Mouse (Mus musculus) heart, embryonic 14.5 days (tissue): ENCODE measurements at regions not wholly inside any gene's neighbourhood (a gene's known extent, or its start where the extent isn't known, plus 50 kb on each side); places are given as distances from the start of the nearest gene placed in this dataset.

ENCODE experiments used
- ATAC-seq: fragments of 200-750 bp; cut with Nextera tagmentation; 2 replicates; pipeline ENCODE4 v1.8.0; 2017; ENCODE audit warnings: low read depth, moderate TSS enrichment; ENCODE audit not compliant: insufficient number of reproducible peaks, insufficient read depth, low FRiP score
- H3K27ac ChIP-seq, 2 experiments: fragments of 200-500 bp in 1 of 2; fragments of 300-500 bp in 1 of 2; sonication (generic) in 1 of 2; replicated peaks in 1 of 2; 2 replicates each; pipeline ENCODE4 v1.5.1; 2012 to 2014; ENCODE audit warnings: low read depth in 2 of 2, low read length in 2 of 2, control low read depth in 1 of 2, mild to moderate bottlenecking in 1 of 2, mixed read lengths in 1 of 2; ENCODE audit not compliant: control insufficient read depth in 1 of 2, insufficient read depth in 1 of 2
- H3K27me3 ChIP-seq: fragments of 300-500 bp; sonication (generic); 2 replicates; pipeline ENCODE4 v1.6.1; 2014; ENCODE audit warnings: mild to moderate bottlenecking, low read length, control low read depth; ENCODE audit not compliant: control insufficient read depth, insufficient read depth
- H3K36me3 ChIP-seq: fragments of 300-500 bp; sonication (generic); 2 replicates; pipeline ENCODE4 v1.6.1; 2014; ENCODE audit warnings: mild to moderate bottlenecking, control low read depth, low read length, mixed read lengths; ENCODE audit not compliant: control insufficient read depth, insufficient read depth
- H3K4me1 ChIP-seq, 2 experiments: fragments of 200-500 bp in 1 of 2; fragments of 300-500 bp in 1 of 2; sonication (generic) in 1 of 2; 2 replicates each; pipeline ENCODE4 v1.6.1; 2012 to 2014; ENCODE audit warnings: low read length in 2 of 2, control low read depth in 1 of 2, mixed read lengths in 1 of 2; ENCODE audit not compliant: control insufficient read depth in 2 of 2, insufficient read depth in 2 of 2
- H3K4me2 ChIP-seq: fragments of 300-500 bp; sonication (generic); 2 replicates; pipeline ENCODE4 v1.6.1; 2014; ENCODE audit warnings: mild to moderate bottlenecking, low read length
- H3K4me3 ChIP-seq, 2 experiments: fragments of 200-500 bp in 1 of 2; fragments of 300-500 bp in 1 of 2; sonication (generic) in 1 of 2; 2 replicates each; pipeline ENCODE4 v1.5.1; 2012 to 2014; ENCODE audit warnings: low read length in 2 of 2, mild to moderate bottlenecking in 2 of 2, control low read depth in 1 of 2, low read depth in 1 of 2, moderate library complexity in 1 of 2; ENCODE audit not compliant: control insufficient read depth in 1 of 2, insufficient read depth in 1 of 2
- H3K9ac ChIP-seq: fragments of 300-500 bp; sonication (generic); 2 replicates; pipeline ENCODE4 v1.6.1; 2014; ENCODE audit warnings: mild to moderate bottlenecking, low read length
- H3K9me3 ChIP-seq: fragments of 300-500 bp; sonication (generic); 2 replicates; pipeline ENCODE4 v1.6.1; 2016; ENCODE audit warnings: low read length, control low read depth; ENCODE audit not compliant: control insufficient read depth
- WGBS: fragments of 180-500 bp; shearing (Covaris S2); extraction: QIAGEN DNeasy Blood & Tissue Kit; methylation state at CpG from one replicate; pipeline ENCODE4 v1.1.7; 2014; 5-methylcytosine and 5-hydroxymethylcytosine counted together

- Histone ChIP-seq H3K9me3 (0 out of 2 replicates have a peak, but pooled peaks cover 3% of the 10 kb centered on the region), H3K9ac (no peak overlapping the region), H3K27me3 (no peaks in the 10 kb centered on the region), H3K36me3 (no peaks in the 10 kb centered on the region), H3K27ac (no peak overlapping the region), H3K4me1 (no peaks in the 10 kb centered on the region), H3K4me2 (no peak overlapping the region), H3K4me3 (no peak overlapping the region)
- no peak for ATAC-seq
These were observed 90.5 kb upstream of the Cblb start for GRCm38 (mm10) chr16:51940574-51940973.

- Histone ChIP-seq H3K9ac (no peak overlapping the region), H3K9me3 (0 out of 2 replicates have a peak, but pooled peaks cover 3% of the 10 kb centered on the region), H3K27me3 (no peaks in the 10 kb centered on the region), H3K4me1 (no peaks in the 10 kb centered on the region), H3K4me2 (no peak overlapping the region), H3K36me3 (no peaks in the 10 kb centered on the region), H3K27ac (no peak overlapping the region), H3K4me3 (no peak overlapping the region)
- no peak for ATAC-seq
- WGBS = 84% methylated on average over 9 of the region's 9 CpGs
These were observed 88.4 kb upstream of the Cblb start for GRCm38 (mm10) chr16:51942431-51943130.

GRCm38 (mm10) chr16:51967051-51967845 is 63.8 kb upstream of the Cblb start:
- no peak overlapping the region for H3K27ac ChIP-seq
- H3K27me3 ChIP-seq = no peaks in the 10 kb centered on the region
- no peak overlapping the region for H3K4me2 ChIP-seq
- no peaks in the 10 kb centered on the region for H3K36me3 ChIP-seq
- H3K9me3 ChIP-seq = 0 out of 2 replicates have a peak, but pooled peaks cover 4% of the 10 kb centered on the region
- ATAC-seq = no peak
- 81% methylated on average over 6 of the region's 6 CpGs for WGBS
- H3K9ac ChIP-seq = no peak overlapping the region
- no peak overlapping the region for H3K4me3 ChIP-seq
- H3K4me1 ChIP-seq = no peaks in the 10 kb centered on the region
